Mouse (Mus musculus): ENCODE measurements around the gene Gm10282.

The Gm10282 gene

GRCm38 (mm10) chr8:72262756-72263155, 42.3 kb downstream of the Gm10282 start:
- in situ Hi-C loops (cut with MboI): loop anchor here (10.0 kb wide), 1 partner anchor 52 kb away; the partner anchor contains the start of gene Klf2

GRCm38 (mm10) chr8:72261872-72262271, 43.2 kb downstream of the Gm10282 start:
- in situ Hi-C loops (cut with MboI): loop anchor here (10.0 kb wide), 1 partner anchor 53 kb away; the partner anchor contains the start of gene Klf2

GRCm38 (mm10) chr8:72261431-72261830, 43.6 kb downstream of the Gm10282 start:
- in situ Hi-C loops (cut with MboI): loop anchor here (10.0 kb wide), 1 partner anchor 53 kb away; the partner anchor contains the start of gene Klf2

GRCm38 (mm10) chr8:72261019-72261418, 44.0 kb downstream of the Gm10282 start:
- in situ Hi-C loops (cut with MboI): loop anchor here (10.0 kb wide), 1 partner anchor 54 kb away; the partner anchor contains the start of gene Klf2

DNA sequence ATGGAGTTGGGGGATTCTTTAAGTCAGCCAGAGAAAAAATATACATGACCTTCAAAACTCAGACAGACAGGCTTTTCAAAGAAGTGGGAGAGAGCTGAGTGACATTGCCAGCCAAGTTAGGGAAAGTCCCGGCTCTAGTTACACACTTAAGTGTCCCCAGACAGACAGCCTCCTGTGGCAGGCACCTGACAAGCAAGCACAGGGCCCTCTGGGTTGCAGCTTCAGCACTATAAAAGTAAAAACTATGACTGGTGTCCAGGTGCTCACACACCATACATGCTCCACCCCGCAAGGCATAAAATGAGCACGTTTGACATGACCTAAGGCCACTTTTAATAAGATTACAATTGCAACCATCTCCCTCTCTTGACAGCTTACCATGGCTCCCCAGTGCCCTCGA, 44.5 kb downstream of the Gm10282 start:
- in situ Hi-C loops (cut with MboI): loop anchor here (10.0 kb wide), 1 partner anchor 54 kb away; the partner anchor contains the start of gene Klf2

GRCm38 (mm10) chr8:72259862-72260261, 45.2 kb downstream of the Gm10282 start:
- in situ Hi-C loops (cut with MboI): loop anchor here (10.0 kb wide), 1 partner anchor 55 kb away; the partner anchor contains the start of gene Klf2

DNA sequence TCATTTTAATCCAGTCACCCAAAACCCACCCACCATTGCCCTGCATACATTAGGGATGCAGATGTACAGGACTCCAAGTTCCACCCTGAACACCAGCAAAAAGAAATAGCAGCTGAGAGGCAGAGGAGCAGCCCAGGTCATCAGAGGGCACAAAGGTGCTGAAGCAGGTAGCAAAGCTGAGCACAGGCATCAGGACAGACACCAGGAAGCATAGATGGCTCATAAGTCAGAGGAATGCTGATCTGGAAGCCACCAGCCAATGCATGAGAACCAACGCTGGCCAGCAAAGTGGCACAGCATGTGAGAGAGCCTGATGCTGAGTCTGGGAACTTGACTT, 47.2 kb downstream of the Gm10282 start:
- in situ Hi-C loops (cut with MboI): no loop called here

- in situ Hi-C loops (cut with MboI): no loop called here
These were observed 47.7 kb downstream of the Gm10282 start for GRCm38 (mm10) chr8:72257171-72257901.

Data from mature B cell (primary cell).